Mouse (Mus musculus) limb, embryonic 11.5 days (tissue): Measurements from ENCODE around the gene Fancf. TPM values are rescaled to one million over a fixed set of nuclear protein-coding genes. Genes with fewer than 3 reads are reported as not detected.

Experiments used
- ATAC-seq: fragments of 200-750 bp; cut with Nextera tagmentation; 2 replicates; pipeline ENCODE4 v1.8.0; 2017; ENCODE audit warnings: low read depth; ENCODE audit not compliant: insufficient number of reproducible peaks, low FRiP score, low TSS enrichment
- DNase-seq: peaks from one replicate; pipeline ENCODE4 v3.0.0-alpha.2; 2015; ENCODE audit warnings: low spot score
- H3K27ac ChIP-seq: fragments of 300-500 bp; sonication (generic); replicated peaks from 2 replicates; pipeline ENCODE4 v1.5.1; 2014; ENCODE audit warnings: low read depth, mild to moderate bottlenecking, low read length
- H3K27me3 ChIP-seq: fragments of 300-500 bp; sonication (generic); 2 replicates; pipeline ENCODE4 v1.6.1; 2014; ENCODE audit warnings: mild to moderate bottlenecking, low read length, mixed read lengths; ENCODE audit not compliant: control insufficient read depth, insufficient read depth
- H3K36me3 ChIP-seq: fragments of 300-500 bp; sonication (generic); 2 replicates; pipeline ENCODE4 v1.6.1; 2014; ENCODE audit warnings: mild to moderate bottlenecking, low read length, moderate library complexity, mixed read lengths; ENCODE audit not compliant: control insufficient read depth, insufficient read depth
- H3K4me1 ChIP-seq: fragments of 300-500 bp; sonication (generic); 2 replicates; pipeline ENCODE4 v1.6.1; 2014; ENCODE audit warnings: low read length, mixed read lengths; ENCODE audit not compliant: control insufficient read depth, insufficient read depth
- H3K4me2 ChIP-seq: fragments of 300-500 bp; sonication (generic); 2 replicates; pipeline ENCODE4 v1.6.1; 2014; ENCODE audit warnings: low read depth, mild to moderate bottlenecking, moderate library complexity; ENCODE audit not compliant: severe bottlenecking
- H3K4me3 ChIP-seq: fragments of 300-500 bp; sonication (generic); 2 replicates; pipeline ENCODE4 v1.5.1; 2014; ENCODE audit warnings: low read depth, low read length
- H3K9ac ChIP-seq: fragments of 300-500 bp; sonication (generic); 2 replicates; pipeline ENCODE4 v1.6.1; 2014; ENCODE audit warnings: mild to moderate bottlenecking, low read length
- H3K9me3 ChIP-seq: fragments of 300-500 bp; sonication (generic); 2 replicates; pipeline ENCODE4 v1.6.1; 2016; ENCODE audit warnings: low read length; ENCODE audit not compliant: control insufficient read depth
- WGBS: fragments of 180-500 bp; shearing (Covaris S2); extraction: QIAGEN DNeasy Blood & Tissue Kit; methylation state at CpG from one replicate; pipeline ENCODE4 v1.1.7; 2014; 5-methylcytosine and 5-hydroxymethylcytosine counted together
- polyA plus RNA-seq: library from polyadenylated mRNA; unstranded; fragments of >200 nt; fragmentation: Nextera tagmentation; extraction: Ambion mirVana; gene quantifications from 2 replicates; pipeline ENCODE4 v1.2.1, GENCODE M21; 2014

Gene Fancf
- polyA plus RNA-seq, 1 experiment from 2014 or later, result 21.1 TPM

DNA sequence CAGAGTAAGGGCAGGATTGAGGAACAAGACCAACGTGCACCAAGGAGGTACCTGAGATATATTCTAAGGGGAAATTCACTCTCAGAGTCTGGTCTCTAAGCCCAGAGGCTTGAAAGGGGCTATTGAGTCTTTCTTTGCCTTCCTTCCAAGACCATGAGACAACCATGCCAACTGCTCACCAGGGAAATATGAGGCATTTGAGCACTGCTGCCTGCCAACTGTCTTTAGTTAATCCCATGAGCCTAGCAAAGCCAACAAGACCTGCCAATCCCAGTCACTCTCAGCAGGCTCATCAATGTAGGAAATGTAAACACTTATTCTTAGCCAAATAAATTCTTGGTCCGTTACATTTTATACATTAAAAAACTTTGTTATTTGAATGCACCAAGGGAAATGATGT, 40.6 kb downstream of the Fancf start:
- DNase-seq (no peak), ATAC-seq (no peak)
- 71% methylated on average over 2 of the region's 2 CpGs for whole genome bisulfite sequencing

DNA sequence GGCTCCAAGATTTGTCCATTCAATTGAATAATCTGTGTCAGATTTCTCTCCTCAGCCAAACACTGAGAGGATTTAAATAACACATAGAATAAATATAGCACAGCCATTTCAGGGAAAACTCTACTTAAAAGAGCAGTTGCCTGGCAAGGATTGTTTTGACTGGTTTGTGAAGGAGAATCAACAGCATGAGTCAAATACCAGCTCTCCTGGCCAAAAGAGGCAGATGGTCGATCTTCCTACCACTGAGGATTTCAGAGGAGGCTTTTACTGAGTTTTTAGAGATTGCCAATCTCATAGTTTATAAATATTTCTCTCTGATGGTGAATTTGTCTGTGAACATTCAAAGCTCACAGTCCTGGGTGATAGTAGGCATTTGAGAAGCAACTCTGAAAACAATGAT, 42.2 kb downstream of the Fancf start:
- H3K9ac ChIP-seq, result no peak overlapping the region
- no peak overlapping the region for H3K4me3 ChIP-seq

More for the DNA sequence above, 40.6 kb downstream of the Fancf start:
- no peaks in the 10 kb centered on the region for H3K36me3 ChIP-seq
- no peaks in the 10 kb centered on the region for H3K4me1 ChIP-seq
- H3K27ac ChIP-seq, result no peak overlapping the region
- no peaks in the 10 kb centered on the region for H3K9me3 ChIP-seq
- no peak overlapping the region for H3K4me2 ChIP-seq
- no peaks in the 10 kb centered on the region for H3K27me3 ChIP-seq
- H3K4me3 ChIP-seq, result no peak overlapping the region
- H3K9ac ChIP-seq, result no peak overlapping the region

DNA sequence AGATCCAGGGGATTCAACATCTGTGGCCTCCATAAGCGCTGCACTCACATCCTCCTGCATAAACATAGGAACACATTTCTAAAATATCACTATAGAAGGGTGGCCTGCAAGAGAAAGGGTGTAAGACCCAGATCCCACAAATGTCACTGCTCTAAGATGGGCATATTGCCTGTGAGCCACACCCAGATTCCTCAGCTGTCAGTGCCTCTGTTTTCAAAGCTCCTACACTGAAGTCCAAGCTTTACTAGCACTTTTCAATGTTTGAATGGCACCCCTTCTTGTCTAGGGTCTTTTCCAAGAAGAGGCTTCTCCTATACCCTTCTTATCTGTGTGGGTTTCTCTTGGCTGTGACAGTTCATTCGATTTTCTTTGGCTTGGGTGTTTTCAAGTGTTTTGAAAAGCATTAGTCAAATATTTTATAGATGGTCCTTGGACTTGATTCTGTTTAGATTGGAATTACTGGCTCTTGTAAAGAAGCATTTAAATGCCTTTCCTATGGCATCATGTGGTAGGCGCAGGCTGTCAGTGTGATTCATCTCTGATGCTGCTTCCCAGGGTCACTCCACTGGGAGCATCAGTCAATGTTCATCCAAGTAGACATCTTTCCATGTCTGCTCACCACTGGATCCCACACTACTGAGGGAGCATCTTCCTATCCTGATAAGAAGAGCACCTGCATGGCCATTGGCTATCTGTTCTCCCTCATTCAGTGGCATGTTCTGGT, 43.7 kb downstream of the Fancf start:
- Histone ChIP-seq H3K4me2 (no peak overlapping the region), H3K27me3 (no peaks in the 10 kb centered on the region), H3K4me1 (no peaks in the 10 kb centered on the region), H3K4me3 (no peak overlapping the region), H3K27ac (no peak overlapping the region), H3K9ac (no peak overlapping the region), H3K9me3 (no peaks in the 10 kb centered on the region), H3K36me3 (no peaks in the 10 kb centered on the region)
- 73% methylated on average over 3 of the region's 3 CpGs for WGBS
- DNase-seq, result no peak
- ATAC-seq, result no peak

More for the DNA sequence above, 42.2 kb downstream of the Fancf start:
- H3K9me3 ChIP-seq, result no peaks in the 10 kb centered on the region
- no peaks in the 10 kb centered on the region for H3K4me1 ChIP-seq
- 72% methylated on average over 1 of the region's 1 CpGs for WGBS
- ATAC-seq, result no peak
- H3K4me2 ChIP-seq, result no peak overlapping the region
- H3K36me3 ChIP-seq, result no peaks in the 10 kb centered on the region
- no peak for DNase-seq
- H3K27me3 ChIP-seq, result no peaks in the 10 kb centered on the region
- no peak overlapping the region for H3K27ac ChIP-seq

DNA sequence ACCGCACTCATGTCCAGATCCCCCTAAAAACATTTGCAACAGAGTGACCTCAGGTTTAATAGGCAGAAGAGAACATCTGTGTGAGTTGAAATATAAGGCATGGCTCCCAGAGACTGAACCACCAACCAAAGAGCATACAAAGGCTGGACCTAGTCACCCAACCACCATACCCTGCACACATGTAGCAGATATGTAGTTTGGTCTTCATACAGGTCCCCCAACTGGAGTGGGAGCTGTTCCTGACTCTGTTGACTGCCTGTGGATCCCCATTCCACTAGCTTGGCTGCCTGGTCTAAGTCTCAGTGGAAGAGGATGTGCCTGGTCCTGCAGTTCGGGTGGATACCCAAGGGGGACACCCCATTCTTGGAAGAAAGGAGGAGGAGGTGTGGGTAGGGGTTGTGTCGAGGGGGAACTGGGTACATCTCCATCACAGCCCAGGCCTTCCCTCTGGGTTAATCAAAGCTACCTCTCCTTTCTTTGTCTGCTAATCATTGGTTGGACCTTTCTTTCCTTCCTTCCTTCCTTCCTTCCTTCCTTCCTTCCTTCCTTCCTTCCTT, 45.7 kb downstream of the Fancf start:
- H3K4me1 ChIP-seq, result no peaks in the 10 kb centered on the region
- H3K27me3 ChIP-seq, result no peaks in the 10 kb centered on the region
- H3K9ac ChIP-seq, result no peak overlapping the region
- 66% methylated on average over 3 of the region's 3 CpGs for WGBS
- DNase-seq, result no peak
- no peak overlapping the region for H3K4me3 ChIP-seq
- no peak overlapping the region for H3K27ac ChIP-seq
- H3K36me3 ChIP-seq, result no peaks in the 10 kb centered on the region
- ATAC-seq, result no peak
- H3K4me2 ChIP-seq, result no peak overlapping the region
- H3K9me3 ChIP-seq, result no peaks in the 10 kb centered on the region

DNA sequence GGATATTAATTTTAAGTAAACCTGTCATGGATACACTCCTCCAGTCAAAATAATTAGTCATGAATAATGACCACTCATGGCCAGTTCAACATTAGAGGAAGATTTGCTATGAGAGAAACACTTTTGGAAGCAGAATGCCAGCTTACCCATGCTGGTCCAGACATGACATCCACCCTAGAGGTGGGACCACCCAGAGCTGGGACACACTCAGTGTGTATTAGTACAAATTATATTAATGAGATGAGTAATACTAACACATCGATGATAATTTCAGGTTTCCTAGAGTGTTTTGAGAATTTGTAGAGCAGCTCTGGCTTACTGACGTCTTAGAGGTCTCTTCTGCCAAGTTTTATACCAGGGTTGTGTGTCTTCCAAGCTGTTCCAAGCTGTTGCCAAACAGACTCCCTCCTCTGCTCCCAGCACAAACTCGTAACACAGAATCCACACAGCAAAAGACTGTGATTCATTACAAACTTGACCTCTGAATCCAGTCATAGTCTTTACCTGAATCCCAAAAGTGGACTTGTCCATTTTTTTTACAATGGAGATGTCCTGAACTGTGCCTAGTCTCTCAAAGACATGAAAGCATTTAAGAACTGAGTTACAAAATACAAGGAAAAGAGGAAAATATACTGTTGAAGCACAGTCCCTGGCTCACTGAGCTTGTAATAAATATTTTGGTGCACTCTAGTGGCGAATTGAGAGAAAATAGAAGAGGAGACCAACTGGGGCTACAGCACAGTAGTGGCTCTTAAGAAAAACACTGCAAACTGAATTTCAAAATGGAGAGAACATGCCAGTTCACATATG, 46.4 kb downstream of the Fancf start:
- Histone ChIP-seq H3K4me3 (no peak overlapping the region), H3K36me3 (no peaks in the 10 kb centered on the region), H3K9ac (no peak overlapping the region), H3K27me3 (no peaks in the 10 kb centered on the region), H3K4me1 (no peaks in the 10 kb centered on the region), H3K27ac (no peak overlapping the region), H3K9me3 (no peaks in the 10 kb centered on the region), H3K4me2 (no peak overlapping the region)
- DNase-seq (no peak), ATAC-seq (no peak)
- 55% methylated on average over 4 of the region's 4 CpGs for WGBS

Other genes starting within 250 kb of the Fancf start
- not detected in 2 replicates for gene Slc17a6, start 240.3 kb downstream of the Fancf start, polyA plus RNA-seq
- 106 and 109 TPM in 2 replicates for gene Gas2, start 252 bp downstream of the Fancf start, polyA plus RNA-seq
- gene Svip, start 143.8 kb upstream of the Fancf start, polyA plus RNA-seq, result 1.9 and 2.5 TPM in 2 replicates
- not detected in 2 replicates for gene 1700015G11Rik, start 153.5 kb upstream of the Fancf start, polyA plus RNA-seq